Mouse (Mus musculus) thymus, adult 2 months (tissue): Measurements from ENCODE around the gene Gm8439.

Source experiments
- CTCF ChIP-seq: fragments of 200-500 bp; IDR thresholded peaks from 2 replicates; pipeline ENCODE4 v1.5.1; 2012; ENCODE audit warnings: mild to moderate bottlenecking, control low read depth, low read length, moderate library complexity, borderline replicate concordance; ENCODE audit not compliant: control insufficient read depth, poor library complexity, insufficient read depth; ENCODE audit errors: extremely low read depth
- POLR2A ChIP-seq: fragments of 200-500 bp; IDR thresholded peaks from 2 replicates; pipeline ENCODE4 v1.6.1; 2012; ENCODE audit warnings: mild to moderate bottlenecking, low read length, control low read depth, moderate library complexity; ENCODE audit not compliant: control insufficient read depth, poor library complexity, insufficient read depth; ENCODE audit errors: extremely low read depth

DNA sequence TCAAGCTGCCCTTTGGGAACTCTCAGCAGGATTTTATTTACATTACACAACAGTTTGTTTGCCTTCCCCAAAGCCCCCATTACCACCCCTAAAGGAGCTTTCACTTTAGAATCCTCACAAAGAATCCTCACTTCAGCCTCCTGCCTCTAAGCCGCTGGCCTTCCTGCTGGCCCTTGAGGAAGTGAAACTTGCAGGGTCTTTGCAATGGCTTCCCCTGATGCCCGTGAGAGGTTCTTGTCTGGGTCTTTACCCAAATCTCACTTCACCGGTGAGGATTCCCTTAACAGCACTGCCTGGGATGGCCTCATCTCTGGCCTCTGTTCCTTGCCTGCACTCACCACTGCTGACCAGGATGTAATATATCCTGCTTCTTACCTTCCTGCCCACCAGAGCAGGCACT lies 525 bp downstream of the Gm8439 start:
- TF ChIP-seq CTCF: no peak
- no peak for TF ChIP-seq POLR2A
